In genomic region chr9:103726751-103727462, GRCm38 (mm10) we compare ENCODE assay signal across 20 mouse cellular contexts. TPM values are rescaled to one million over a fixed set of nuclear protein-coding genes. Genes with fewer than 3 reads are reported as not detected.
DNase-seq lines count a peak whose midpoint lies in the region; ATAC-seq and TF ChIP-seq lines count a peak whose summit lies in the region.
"Had no signal": no experiment of that assay in that cellular context is flagged by ENCODE, and none has a peak within 500 bp of the region (broad histone marks: within the 10 kb centered on the region; RNA-seq: fewer than 3 reads in every experiment).

No protein-coding gene starts in this region.

- H3K9me3 ChIP-seq in kidney, embryonic 16.5 days (ENCODE audit: low read length): no peaks in the 10 kb centered on the region
- H3K9me3 ChIP-seq in midbrain, embryonic 10.5 days (replicated peaks): no peaks in the 10 kb centered on the region
- no peaks in the 10 kb centered on the region for H3K9me3 ChIP-seq in midbrain, embryonic 16.5 days (replicated peaks; ENCODE audit: control insufficient read depth, low read length, poor library complexity, severe bottlenecking)
- H3K9me3 ChIP-seq in forebrain, postnatal 0 days (ENCODE audit: low read length): no peaks in the 10 kb centered on the region
- no peaks in the 10 kb centered on the region for H3K9me3 ChIP-seq in midbrain, embryonic 14.5 days (ENCODE audit: control insufficient read depth, low read length)
- H3K9me3 ChIP-seq: hindbrain, embryonic 13.5 days; limb, embryonic 12.5 days; liver, embryonic 15.5 days had no signal

- DNase-seq in kidney, adult 11 months: peak; percentile 17
- peak; percentile 22 for DNase-seq in midbrain, embryonic 10.5 days (ENCODE audit: low spot score)
- peak; percentile 55 for DNase-seq in forebrain, postnatal 0 days
- DNase-seq in midbrain, embryonic 14.5 days: peak; percentile 41
- DNase-seq in spleen, postnatal 14 days (ENCODE audit: low spot score in 2 of 2): no peak
- no peak for DNase-seq in thymus, postnatal 14 days
- DNase-seq: B cell, adult 2 months; cerebellum, adult 11 months; cerebellum, postnatal 25 days; gastrocnemius, adult 2 months; heart, adult 18-20 months; kidney, postnatal 4 days; lung, postnatal 14 days had no signal

- no peak overlapping the region for H3K4me2 ChIP-seq in kidney, embryonic 16.5 days (replicated peaks; ENCODE audit: low read depth, low read length)
- no peak overlapping the region for H3K4me2 ChIP-seq in midbrain, embryonic 16.5 days (ENCODE audit: low read length)
- no peak overlapping the region for H3K4me2 ChIP-seq in forebrain, postnatal 0 days (ENCODE audit: low read depth)
- no peak overlapping the region for H3K4me2 ChIP-seq in midbrain, embryonic 14.5 days (ENCODE audit: low read length)
- H3K4me2 ChIP-seq: hindbrain, embryonic 13.5 days; limb, embryonic 12.5 days; liver, embryonic 15.5 days had no signal

- H3K27ac ChIP-seq in kidney, embryonic 16.5 days (ENCODE audit: low read length): no peak overlapping the region
- no peak overlapping the region for H3K27ac ChIP-seq in midbrain, embryonic 10.5 days (replicated peaks)
- H3K27ac ChIP-seq in midbrain, embryonic 16.5 days (ENCODE audit: low read length): no peak overlapping the region
- H3K27ac ChIP-seq in forebrain, postnatal 0 days (ENCODE audit: low read depth, low read length): peak overlapping the region; percentile 15; the same call in 1 of the 2 replicates
- H3K27ac ChIP-seq in midbrain, embryonic 14.5 days (replicated peaks; ENCODE audit: low read depth, low read length): no peak overlapping the region
- H3K27ac ChIP-seq: gastrocnemius, adult 2 months; hindbrain, embryonic 13.5 days; limb, embryonic 12.5 days; liver, embryonic 15.5 days had no signal

- no peaks in the 10 kb centered on the region for H3K27me3 ChIP-seq in kidney, embryonic 16.5 days (ENCODE audit: insufficient read depth, low read length)
- H3K27me3 ChIP-seq in midbrain, embryonic 10.5 days (ENCODE audit: low read depth, poor library complexity, severe bottlenecking): no peaks in the 10 kb centered on the region
- H3K27me3 ChIP-seq in midbrain, embryonic 16.5 days (ENCODE audit: control insufficient read depth, insufficient read depth, low read depth, low read length): no peaks in the 10 kb centered on the region
- no peaks in the 10 kb centered on the region for H3K27me3 ChIP-seq in forebrain, postnatal 0 days (ENCODE audit: insufficient read depth, low read length)
- H3K27me3 ChIP-seq in midbrain, embryonic 14.5 days (ENCODE audit: control insufficient read depth, insufficient read depth, low read length): no peaks in the 10 kb centered on the region
- H3K27me3 ChIP-seq: hindbrain, embryonic 13.5 days; limb, embryonic 12.5 days; liver, embryonic 15.5 days had no signal

- H3K9ac ChIP-seq in kidney, embryonic 16.5 days (replicated peaks; ENCODE audit: low read length): no peak overlapping the region
- no peak overlapping the region for H3K9ac ChIP-seq in midbrain, embryonic 16.5 days (ENCODE audit: low read depth, low read length)
- no peak overlapping the region for H3K9ac ChIP-seq in forebrain, postnatal 0 days
- no peak overlapping the region for H3K9ac ChIP-seq in midbrain, embryonic 14.5 days (replicated peaks; ENCODE audit: low read length)
- H3K9ac ChIP-seq: hindbrain, embryonic 13.5 days; limb, embryonic 12.5 days; liver, embryonic 15.5 days had no signal

- no peak for TF ChIP-seq CTCF in forebrain, postnatal 0 days (IDR thresholded peaks at IDR 0.05; ENCODE audit: low read depth)

- H3K4me3 ChIP-seq in kidney, embryonic 16.5 days (ENCODE audit: low read length): no peak overlapping the region
- no peak overlapping the region for H3K4me3 ChIP-seq in midbrain, embryonic 10.5 days
- H3K4me3 ChIP-seq in midbrain, embryonic 16.5 days (ENCODE audit: low read depth, low read length): no peak overlapping the region
- no peak overlapping the region for H3K4me3 ChIP-seq in forebrain, postnatal 0 days (ENCODE audit: low read depth, low read length)
- H3K4me3 ChIP-seq in midbrain, embryonic 14.5 days (replicated peaks; ENCODE audit: low read depth, low read length): no peak overlapping the region
- H3K4me3 ChIP-seq: gastrocnemius, adult 2 months; hindbrain, embryonic 13.5 days; limb, embryonic 12.5 days; liver, embryonic 15.5 days had no signal

- H3K4me1 ChIP-seq in kidney, embryonic 16.5 days (ENCODE audit: insufficient read depth, low read length): no peaks in the 10 kb centered on the region
- peaks cover 21% of the 10 kb centered on the region; the same call in 1 of the 2 replicates for H3K4me1 ChIP-seq in midbrain, embryonic 10.5 days
- H3K4me1 ChIP-seq in midbrain, embryonic 16.5 days (ENCODE audit: control insufficient read depth, insufficient read depth, low read length): no peaks in the 10 kb centered on the region
- no peaks in the 10 kb centered on the region for H3K4me1 ChIP-seq in forebrain, postnatal 0 days (ENCODE audit: insufficient read depth)
- no peaks in the 10 kb centered on the region for H3K4me1 ChIP-seq in midbrain, embryonic 14.5 days (ENCODE audit: control insufficient read depth, insufficient read depth, low read length)
- H3K4me1 ChIP-seq: limb, embryonic 12.5 days; liver, embryonic 15.5 days had no signal

- no peaks in the 10 kb centered on the region for H3K36me3 ChIP-seq in kidney, embryonic 16.5 days (ENCODE audit: insufficient read depth, low read length)
- H3K36me3 ChIP-seq in midbrain, embryonic 10.5 days: peaks cover 5% of the 10 kb centered on the region
- H3K36me3 ChIP-seq in midbrain, embryonic 16.5 days (ENCODE audit: control insufficient read depth, insufficient read depth, low read length): no peaks in the 10 kb centered on the region
- H3K36me3 ChIP-seq in forebrain, postnatal 0 days (ENCODE audit: insufficient read depth): no peaks in the 10 kb centered on the region
- no peaks in the 10 kb centered on the region for H3K36me3 ChIP-seq in midbrain, embryonic 14.5 days (ENCODE audit: control insufficient read depth, insufficient read depth, low read length)
- H3K36me3 ChIP-seq: limb, embryonic 12.5 days; liver, embryonic 15.5 days had no signal

- WGBS in kidney, embryonic 16.5 days: 87% methylated on average over 16 of the region's 16 CpGs
- WGBS in midbrain, embryonic 10.5 days: 76% methylated on average over 16 of the region's 16 CpGs
- WGBS in midbrain, embryonic 16.5 days: 52% methylated on average over 16 of the region's 16 CpGs
- WGBS in forebrain, postnatal 0 days: 54% methylated on average over 16 of the region's 16 CpGs
- WGBS in midbrain, embryonic 14.5 days: 60% methylated on average over 16 of the region's 16 CpGs

- no peak for ATAC-seq in kidney, embryonic 16.5 days (ENCODE audit: low FRiP score, low TSS enrichment)
- ATAC-seq in midbrain, embryonic 16.5 days: no peak
- peak; percentile 27; the same call in 1 of the 2 replicates for ATAC-seq in forebrain, postnatal 0 days
- ATAC-seq in midbrain, embryonic 14.5 days (ENCODE audit: low FRiP score, low TSS enrichment): no peak
- ATAC-seq: intestine, embryonic 16.5 days; Patski had no signal

RNA-seq across cellular contexts. Expression of gene Tmem108, which starts 34.7 kb away (rescaled TPM):
- 8.3 and 8.5 TPM in 2 replicates for polyA plus RNA-seq in kidney, embryonic 16.5 days (2015; fragmentation: Nextera tagmentation; extraction: Ambion mirVana)
- 14.4 and 15.6 TPM in 2 replicates for polyA plus RNA-seq in midbrain, embryonic 10.5 days (2016; fragmentation: Nextera tagmentation; extraction: Ambion mirVana)
- 28.9 and 29.6 TPM in 2 replicates for polyA plus RNA-seq in midbrain, embryonic 16.5 days (2015; fragmentation: Nextera tagmentation; extraction: Ambion mirVana)
- 31.5 and 33.2 TPM in 2 replicates for total RNA-seq in forebrain, postnatal 0 days (2014; rRNA removed)
- 42.7 and 52.7 TPM in 2 replicates for polyA plus RNA-seq in forebrain, postnatal 0 days (2015; fragmentation: Nextera tagmentation; extraction: Ambion mirVana)
- 29.6 and 33.2 TPM in 2 replicates for polyA plus RNA-seq in midbrain, embryonic 14.5 days (2014; fragmentation: Nextera tagmentation; extraction: Ambion mirVana)
- total RNA-seq: gastrocnemius, adult 2 months had no signal
- polyA plus RNA-seq: Patski had no signal

Comparison
In these comparisons a context has a peak if more than half of its experiments do, and no peak if none do; other contexts are left out.
1. DNase-seq: peak in kidney, adult 11 months (single experiment), midbrain, embryonic 10.5 days (single experiment), forebrain, postnatal 0 days (single experiment) and midbrain, embryonic 14.5 days (single experiment); none in spleen, postnatal 14 days (0 of 2) and thymus, postnatal 14 days (single experiment).